7 mouse cellular contexts compared by ENCODE assay signal in the genomic region with DNA sequence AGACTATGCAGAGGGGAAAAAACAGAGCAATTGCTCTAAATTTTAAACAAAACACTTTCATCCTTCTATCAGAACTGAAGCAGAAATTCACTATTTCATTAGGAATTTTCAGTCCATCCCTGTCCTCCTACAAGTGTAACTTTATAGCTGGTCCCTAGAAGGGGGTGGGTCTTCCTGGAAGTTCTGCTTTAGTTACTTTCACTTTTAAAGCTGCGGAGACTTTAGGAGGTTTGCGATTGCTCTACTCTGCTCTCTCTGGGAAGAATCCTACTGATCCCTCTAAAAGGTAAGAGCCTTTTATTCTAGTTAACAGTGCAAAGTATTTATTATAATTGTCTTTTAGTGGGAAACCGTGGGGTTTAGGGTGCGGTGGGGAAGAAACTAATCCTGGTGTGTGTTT. TPM values are rescaled to one million over a fixed set of nuclear protein-coding genes. Genes with fewer than 3 reads are reported as not detected.
DNase-seq lines count a peak whose midpoint lies in the region; ATAC-seq and TF ChIP-seq lines count a peak whose summit lies in the region.

A gene (plus strand): TSS at position 167 of the 400 bp plus-strand sequence.

- H3K27ac ChIP-seq in CH12.LX (ENCODE audit: insufficient read depth, low read depth) = no peak within 1 kb of the TSS
- peak within 1 kb of the TSS; percentile 95 for H3K27ac ChIP-seq in embryonic fibroblast, embryonic 13.5 days (ENCODE audit: insufficient read depth, low read length)
- no peak within 1 kb of the TSS; the same call in 1 of the 2 replicates for H3K27ac ChIP-seq in heart, embryonic 12.5 days (ENCODE audit: poor library complexity, severe bottlenecking)
- H3K27ac ChIP-seq in kidney, postnatal 0 days = peak within 1 kb of the TSS; percentile 89

- in situ Hi-C loops in CH12.LX (cut with MboI; ENCODE audit: low pct_ligation_motif_present, low pct_unique_long_range_greater_than_20kb, low sequenced_read_pairs) = no loop called here

- H3K79me2 ChIP-seq in CH12.LX (replicated peaks; ENCODE audit: control insufficient read depth, extremely low read depth, insufficient read depth, poor library complexity, severe bottlenecking) = no peaks in the 10 kb centered on the region

- H3K4me1 ChIP-seq in CH12.LX (ENCODE audit: control insufficient read depth in 1 of 2, insufficient read depth in 2 of 2) = peaks cover 0 to 13% of the 10 kb centered on the region in 2 experiments; a peak in 2 of 4 replicates
- peaks cover 10% of the 10 kb centered on the region for H3K4me1 ChIP-seq in embryonic fibroblast, embryonic 13.5 days (ENCODE audit: control insufficient read depth, insufficient read depth, low read length)
- peaks cover 8% of the 10 kb centered on the region for H3K4me1 ChIP-seq in heart, embryonic 12.5 days (replicated peaks)
- H3K4me1 ChIP-seq in kidney, postnatal 0 days (replicated peaks; ENCODE audit: insufficient read depth, low read length) = peaks cover 6% of the 10 kb centered on the region; the same call in 1 of the 2 replicates

- peaks cover 0 to 16% of the 10 kb centered on the region in 2 experiments for H3K36me3 ChIP-seq in CH12.LX (replicated peaks in 1 of 2; ENCODE audit: control insufficient read depth in 1 of 2, insufficient read depth in 1 of 2, low read length in 1 of 2)
- H3K36me3 ChIP-seq in heart, embryonic 12.5 days = peaks cover 3% of the 10 kb centered on the region; the same call in 1 of the 2 replicates
- 0 out of 2 replicates have a peak, but pooled peaks cover 3% of the 10 kb centered on the region for H3K36me3 ChIP-seq in kidney, postnatal 0 days (ENCODE audit: insufficient read depth, low read length)

- H3K9me3 ChIP-seq in CH12.LX (replicated peaks; ENCODE audit: low read length) = no peaks in the 10 kb centered on the region
- no peaks in the 10 kb centered on the region for H3K9me3 ChIP-seq in heart, embryonic 12.5 days (replicated peaks)
- no peaks in the 10 kb centered on the region for H3K9me3 ChIP-seq in kidney, postnatal 0 days (replicated peaks; ENCODE audit: low read length)

- 2% methylated on average over 4 of the region's 4 CpGs for WGBS in heart, embryonic 12.5 days
- WGBS in kidney, postnatal 0 days = under 1% methylated on average over 4 of the region's 4 CpGs

- DNase-seq in CH12.LX (ENCODE audit: extremely low read depth) (peak; percentile 68), ZHBTc4 (ENCODE audit: low read depth, low spot score) (peak; percentile 43)
- peak; percentile 97 for DNase-seq in kidney, postnatal 0 days (ENCODE audit: low spot score)
- DNase-seq in cerebellum, adult 11-12 months = no peak

- TF ChIP-seq EP300 in CH12.LX (IDR thresholded peaks at IDR 0.05; ENCODE audit: low read length) = no peak

- dilution Hi-C loops in CH12.LX (cut with MboI; ENCODE audit: extremely low pct_ligation_motif_present, extremely low pct_unique_long_range_greater_than_20kb, low sequenced_read_pairs) = no loop called here

- no peaks in the 10 kb centered on the region for H3K27me3 ChIP-seq in CH12.LX (replicated peaks)
- H3K27me3 ChIP-seq in heart, embryonic 12.5 days (replicated peaks) = no peaks in the 10 kb centered on the region
- H3K27me3 ChIP-seq in kidney, postnatal 0 days (ENCODE audit: insufficient read depth, low read length) = no peaks in the 10 kb centered on the region

- peak within 1 kb of the TSS; percentile 94 for H3K4me2 ChIP-seq in CH12.LX (ENCODE audit: insufficient read depth, low read depth, poor library complexity, severe bottlenecking)
- H3K4me2 ChIP-seq in heart, embryonic 12.5 days = peak within 1 kb of the TSS; percentile 76
- H3K4me2 ChIP-seq in kidney, postnatal 0 days (ENCODE audit: low read length) = peak within 1 kb of the TSS; percentile 71

- peak; percentile 74 for ATAC-seq in heart, embryonic 12.5 days (ENCODE audit: insufficient number of reproducible peaks, low FRiP score)
- peak; percentile 79 for ATAC-seq in kidney, postnatal 0 days (replicated peaks; ENCODE audit: low FRiP score, low read depth)
- peak; percentile 89 for ATAC-seq in megakaryocyte progenitor cell, adult 5-6 weeks (replicated peaks; ENCODE audit: poor library complexity)

- no peak for TF ChIP-seq RAD21 in CH12.LX (IDR thresholded peaks at IDR 0.05; ENCODE audit: low read depth, low read length)

- peak within 1 kb of the TSS; percentile 61 to 77 (median 65) for H3K4me3 ChIP-seq in CH12.LX (replicated peaks in 1 of 3; ENCODE audit: low read depth in 2 of 3, low read length in 2 of 3, poor library complexity in 1 of 3)
- H3K4me3 ChIP-seq in embryonic fibroblast, embryonic 13.5 days (ENCODE audit: insufficient read depth, low read length) = peak within 1 kb of the TSS; percentile 70
- peak within 1 kb of the TSS; percentile 70 for H3K4me3 ChIP-seq in heart, embryonic 12.5 days
- H3K4me3 ChIP-seq in kidney, postnatal 0 days (replicated peaks; ENCODE audit: low read depth, low read length) = peak within 1 kb of the TSS; percentile 76

- peak within 1 kb of the TSS; percentile 84 for H3K9ac ChIP-seq in CH12.LX (ENCODE audit: insufficient read depth, low read depth)
- peak within 1 kb of the TSS; percentile 79 for H3K9ac ChIP-seq in heart, embryonic 12.5 days
- peak within 1 kb of the TSS; percentile 62 for H3K9ac ChIP-seq in kidney, postnatal 0 days (ENCODE audit: low read depth, low read length)

- no peak for TF ChIP-seq POLR2A in CH12.LX (IDR thresholded peaks at IDR 0.05; ENCODE audit: low read depth, low read length)
- TF ChIP-seq POLR2A in embryonic fibroblast, embryonic 13.5 days (IDR thresholded peaks at IDR 0.05; ENCODE audit: low read depth, low read length) = peak; percentile 46; the same call in 1 of the 2 replicates

- TF ChIP-seq CTCF in CH12.LX (conservative IDR thresholded peaks at IDR 0.05 in 1 of 2, IDR thresholded peaks at IDR 0.05 in 1 of 2; ENCODE audit: low read depth in 2 of 2, low read length in 2 of 2) = no peak
- no peak for TF ChIP-seq CTCF in embryonic fibroblast, embryonic 13.5 days (IDR thresholded peaks at IDR 0.05; ENCODE audit: borderline replicate concordance, insufficient read depth, low read length)
- TF ChIP-seq CTCF in kidney, postnatal 0 days (IDR thresholded peaks at IDR 0.05; ENCODE audit: low read depth) = no peak

TF ChIP-seq in CH12.LX, 34 proteins besides CTCF, POLR2A, EP300 and RAD21:
- peak; percentile 47; the same call in 1 of the 2 replicates for TF ChIP-seq TBP (conservative IDR thresholded peaks at IDR 0.05; ENCODE audit: low read depth, low read length)
- TF ChIP-seq USF2 (conservative IDR thresholded peaks at IDR 0.05; ENCODE audit: low read depth, low read length) = no peak
- TF ChIP-seq SIN3A (IDR thresholded peaks at IDR 0.05; ENCODE audit: low read length) = peak; percentile 92
- peak; percentile 16; the same call in 1 of the 2 replicates for TF ChIP-seq ETS1 (conservative IDR thresholded peaks at IDR 0.05; ENCODE audit: low read depth, low read length)
- peak; percentile 64 for TF ChIP-seq HCFC1 (IDR thresholded peaks at IDR 0.05; ENCODE audit: low read depth, low read length)
- peak; percentile 58 for TF ChIP-seq ELF1 (IDR thresholded peaks at IDR 0.05; ENCODE audit: low read depth, low read length)
- TF ChIP-seq MAZ (IDR thresholded peaks at IDR 0.05; ENCODE audit: low read depth, low read length) = no peak
- TF ChIP-seq MXI1 (IDR thresholded peaks at IDR 0.05; ENCODE audit: low read depth, low read length) = peak; percentile 49; the same call in 1 of the 2 replicates
TF ChIP-seq in CH12.LX: peak in this region for 6.

RNA-seq across cellular contexts. Expression of the gene that starts here (rescaled TPM):
- total RNA-seq in CH12.LX (2012; rRNA removed) (6.3 and 6.7 TPM in 2 replicates), CH12.LX (2014; rRNA removed) (18.4 and 20.0 TPM in 2 replicates)
- polyA plus RNA-seq in CH12.LX (2012; ENCODE audit: insufficient read length, low read depth) = 14.2 and 15.3 TPM in 2 replicates
- polyA plus RNA-seq in embryonic fibroblast, embryonic 13.5 days (2011; ENCODE audit: insufficient read length, low read depth, missing spikeins) = 92.0 and 92.3 TPM in 2 replicates
- 19.3 and 21.3 TPM in 2 replicates for polyA plus RNA-seq in heart, embryonic 12.5 days (2016; fragmentation: Nextera tagmentation; extraction: Ambion mirVana)
- polyA plus RNA-seq in kidney, postnatal 0 days (2015; fragmentation: Nextera tagmentation; extraction: Ambion mirVana) = 23.0 and 24.7 TPM in 2 replicates
- total RNA-seq in megakaryocyte progenitor cell, adult 5-6 weeks (2015) = 24.6 and 29.1 TPM in 2 replicates
- total RNA-seq in megakaryocyte progenitor cell, adult 5-6 weeks (2017) = 32.7 and 34.7 TPM in 2 replicates

Comparison
In these comparisons a context has a peak if more than half of its experiments do, and no peak if none do; other contexts are left out.
1. H3K27ac ChIP-seq: peak in embryonic fibroblast, embryonic 13.5 days (single experiment) and kidney, postnatal 0 days (single experiment); none in CH12.LX (single experiment) and heart, embryonic 12.5 days (single experiment).
2. Peak in every context shown above with its lines, with median percentiles within 50 percentile points of each other: H3K4me2 ChIP-seq, H3K4me3 ChIP-seq, H3K9ac ChIP-seq and ATAC-seq.